Mouse (Mus musculus) testis, adult 2 months (tissue): ENCODE data around the gene Nfrkb. TPM values are rescaled to one million over a fixed set of nuclear protein-coding genes. Genes with fewer than 3 reads are reported as not detected.

Experiments used
- H3K27ac ChIP-seq: fragments of 200-500 bp; 2 replicates; pipeline ENCODE4 v1.5.1; 2012; ENCODE audit warnings: low read depth, low read length; ENCODE audit not compliant: control insufficient read depth, insufficient read depth
- H3K27me3 ChIP-seq: fragments of 200-500 bp; 2 replicates; pipeline ENCODE4 v1.6.1; 2012; ENCODE audit warnings: mild to moderate bottlenecking, low read length, moderate library complexity; ENCODE audit not compliant: control insufficient read depth, insufficient read depth
- H3K36me3 ChIP-seq: fragments of 200-500 bp; 2 replicates; pipeline ENCODE4 v1.6.1; 2012; ENCODE audit warnings: mild to moderate bottlenecking, low read length; ENCODE audit not compliant: control insufficient read depth, insufficient read depth
- H3K4me1 ChIP-seq: fragments of 200-500 bp; 2 replicates; pipeline ENCODE4 v1.6.1; 2012; ENCODE audit warnings: low read length; ENCODE audit not compliant: control insufficient read depth, insufficient read depth
- H3K4me3 ChIP-seq: fragments of 200-500 bp; 2 replicates; pipeline ENCODE4 v1.5.1; 2012; ENCODE audit warnings: low read depth, mild to moderate bottlenecking, low read length, moderate library complexity, mixed read lengths; ENCODE audit not compliant: control insufficient read depth
- CTCF ChIP-seq: fragments of 200-500 bp; IDR thresholded peaks from 2 replicates; pipeline ENCODE4 v1.5.1; 2012; ENCODE audit warnings: low read depth, mild to moderate bottlenecking, inconsistent platforms, low read length, moderate library complexity; ENCODE audit not compliant: control insufficient read depth, insufficient read depth, insufficient replicate concordance
- POLR2A ChIP-seq: fragments of 200-500 bp; IDR thresholded peaks from 2 replicates; pipeline ENCODE4 v1.6.1; 2012; ENCODE audit warnings: low read depth, mild to moderate bottlenecking, inconsistent platforms, low read length, moderate library complexity; ENCODE audit not compliant: control insufficient read depth
- polyA plus RNA-seq: library from polyadenylated mRNA; depleted of rRNA; stranded (reverse); fragments of >200 nt; gene quantifications from 2 replicates; pipeline ENCODE4 v1.2.3, GENCODE M21; 2012

The Nfrkb gene
- polyA plus RNA-seq, 1 experiment, result 16.7 TPM

GRCm38 (mm10) chr9:31428971-31429370 lies 43.0 kb downstream of the Nfrkb start:
- H3K4me1 ChIP-seq, result peaks cover 3% of the 10 kb centered on the region
- no peaks in the 10 kb centered on the region for H3K27me3 ChIP-seq
- H3K27ac ChIP-seq, result no peak overlapping the region
- no peak for TF ChIP-seq CTCF
- no peak for TF ChIP-seq POLR2A
- H3K36me3 ChIP-seq, result no peaks in the 10 kb centered on the region
- H3K4me3 ChIP-seq, result no peak overlapping the region

DNA sequence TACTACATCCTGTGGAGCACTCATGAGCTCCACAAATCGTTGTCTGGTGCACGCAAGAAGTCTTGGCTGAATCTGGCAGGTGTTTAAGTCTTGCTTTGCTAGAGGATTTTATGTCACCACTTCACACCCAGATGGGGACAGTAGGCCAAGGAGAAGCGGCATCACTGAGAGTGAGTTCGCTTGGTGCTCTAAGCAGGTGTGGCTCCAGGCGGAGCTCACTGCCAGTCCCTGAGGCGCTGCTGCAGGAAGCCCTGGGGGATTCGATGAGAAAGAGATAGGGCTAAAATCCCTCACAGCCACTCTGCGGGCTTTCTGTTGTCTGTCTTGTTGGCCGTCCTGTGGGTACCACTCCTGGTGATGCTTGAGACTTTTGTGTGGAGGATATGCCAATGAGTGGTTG lies 44.0 kb downstream of the Nfrkb start:
- Histone ChIP-seq H3K27ac (no peak overlapping the region), H3K4me1 (peaks cover 3% of the 10 kb centered on the region), H3K36me3 (no peaks in the 10 kb centered on the region)

GRCm38 (mm10) chr9:31431751-31432150 lies 45.8 kb downstream of the Nfrkb start:
- no peak overlapping the region for H3K4me3 ChIP-seq
- TF ChIP-seq POLR2A (no peak), CTCF (no peak)
- peaks cover 3% of the 10 kb centered on the region for H3K4me1 ChIP-seq
- no peaks in the 10 kb centered on the region for H3K27me3 ChIP-seq
- no peak overlapping the region for H3K27ac ChIP-seq
- H3K36me3 ChIP-seq, result no peaks in the 10 kb centered on the region

More for the DNA sequence above, 44.0 kb downstream of the Nfrkb start:
- no peak overlapping the region for H3K4me3 ChIP-seq
- no peak for TF ChIP-seq POLR2A
- no peak for TF ChIP-seq CTCF
- no peaks in the 10 kb centered on the region for H3K27me3 ChIP-seq

- no peak overlapping the region for H3K27ac ChIP-seq
- H3K4me3 ChIP-seq, result no peak overlapping the region
- H3K36me3 ChIP-seq, result no peaks in the 10 kb centered on the region
- no peaks in the 10 kb centered on the region for H3K27me3 ChIP-seq
- TF ChIP-seq POLR2A, result no peak
- TF ChIP-seq CTCF, result no peak
- peaks cover 3% of the 10 kb centered on the region for H3K4me1 ChIP-seq
Observed at GRCm38 (mm10) chr9:31432336-31432975, 46.5 kb downstream of the Nfrkb start.

- no peak for TF ChIP-seq POLR2A
- Histone ChIP-seq H3K27ac (no peak overlapping the region), H3K36me3 (no peaks in the 10 kb centered on the region), H3K27me3 (no peaks in the 10 kb centered on the region), H3K4me3 (no peak overlapping the region), H3K4me1 (peaks cover 3% of the 10 kb centered on the region)
Observed at GRCm38 (mm10) chr9:31433431-31433830, 47.4 kb downstream of the Nfrkb start.

- peaks cover 3% of the 10 kb centered on the region for H3K4me1 ChIP-seq
- no peak overlapping the region for H3K4me3 ChIP-seq
- no peak for TF ChIP-seq POLR2A
- H3K27me3 ChIP-seq, result no peaks in the 10 kb centered on the region
- no peaks in the 10 kb centered on the region for H3K36me3 ChIP-seq
- no peak overlapping the region for H3K27ac ChIP-seq
Observed at GRCm38 (mm10) chr9:31435415-31435814, 49.4 kb downstream of the Nfrkb start.

DNA sequence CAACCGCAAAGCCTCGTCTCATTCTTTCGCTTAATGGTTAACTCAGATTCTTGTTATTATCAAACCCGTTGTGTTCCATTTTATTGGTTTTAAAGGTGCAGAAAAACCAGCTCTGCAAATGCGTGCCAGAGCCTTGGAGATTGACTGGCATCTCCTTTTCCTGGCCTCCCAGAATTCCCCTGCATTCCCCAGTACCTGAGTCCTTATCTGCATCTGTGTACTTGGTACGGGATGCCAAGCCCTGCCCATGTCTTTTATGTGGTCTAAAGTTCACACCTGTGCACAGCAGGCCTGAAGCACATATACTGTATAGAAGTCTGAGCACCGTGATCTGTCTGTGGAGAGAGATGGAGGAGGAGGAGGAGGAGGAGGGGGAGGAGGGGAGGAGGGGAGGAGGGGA lies 51.9 kb downstream of the Nfrkb start:
- Histone ChIP-seq H3K4me3 (no peak overlapping the region), H3K27ac (no peak overlapping the region), H3K27me3 (no peaks in the 10 kb centered on the region), H3K4me1 (peaks cover 7% of the 10 kb centered on the region), H3K36me3 (no peaks in the 10 kb centered on the region)
- TF ChIP-seq POLR2A (no peak), CTCF (no peak)

GRCm38 (mm10) chr9:31438834-31439233 lies 52.8 kb downstream of the Nfrkb start:
- Histone ChIP-seq H3K4me1 (peaks cover 7% of the 10 kb centered on the region), H3K36me3 (no peaks in the 10 kb centered on the region), H3K4me3 (no peak overlapping the region), H3K27me3 (no peaks in the 10 kb centered on the region), H3K27ac (no peak overlapping the region)
- TF ChIP-seq CTCF, result no peak
- no peak for TF ChIP-seq POLR2A
